In genomic region chr14:32093500-32094117, GRCm38 (mm10) we compare ENCODE assay signal across 18 mouse cellular contexts. TPM values are rescaled to one million over a fixed set of nuclear protein-coding genes. Genes with fewer than 3 reads are reported as not detected.
DNase-seq lines count a peak whose midpoint lies in the region; ATAC-seq and TF ChIP-seq lines count a peak whose summit lies in the region.
"Had no signal": no experiment of that assay in that cellular context is flagged by ENCODE, and none has a peak within 500 bp of the region (broad histone marks: within the 10 kb centered on the region; RNA-seq: fewer than 3 reads in every experiment).

No protein-coding gene starts in this region.

- no peak overlapping the region for H3K27ac ChIP-seq in forebrain, embryonic 11.5 days (ENCODE audit: low read depth, low read length)
- H3K27ac ChIP-seq in forebrain, postnatal 0 days (ENCODE audit: low read depth, low read length): no peak overlapping the region
- peak overlapping the region; percentile 81 for H3K27ac ChIP-seq in liver, postnatal 0 days (ENCODE audit: low read depth)
- H3K27ac ChIP-seq: hindbrain, embryonic 15.5 days had no signal

- TF ChIP-seq CTCF in forebrain, postnatal 0 days (IDR thresholded peaks at IDR 0.05; ENCODE audit: low read depth): no peak
- no peak for TF ChIP-seq CTCF in liver, postnatal 0 days (IDR thresholded peaks at IDR 0.05; ENCODE audit: low read depth)

- H3K27me3 ChIP-seq in forebrain, embryonic 11.5 days (ENCODE audit: control insufficient read depth, insufficient read depth, low read length): no peaks in the 10 kb centered on the region
- no peaks in the 10 kb centered on the region for H3K27me3 ChIP-seq in forebrain, postnatal 0 days (ENCODE audit: insufficient read depth, low read length)
- H3K27me3 ChIP-seq in liver, postnatal 0 days (ENCODE audit: insufficient read depth, low read length): no peaks in the 10 kb centered on the region
- H3K27me3 ChIP-seq: CH12.LX; hindbrain, embryonic 15.5 days had no signal

- no peaks in the 10 kb centered on the region for H3K9me3 ChIP-seq in forebrain, embryonic 11.5 days (ENCODE audit: control insufficient read depth, low read length)
- no peaks in the 10 kb centered on the region for H3K9me3 ChIP-seq in forebrain, postnatal 0 days (ENCODE audit: low read length)
- no peaks in the 10 kb centered on the region for H3K9me3 ChIP-seq in liver, postnatal 0 days (ENCODE audit: low read length)
- H3K9me3 ChIP-seq: hindbrain, embryonic 15.5 days had no signal

- no peak overlapping the region for H3K4me3 ChIP-seq in forebrain, embryonic 11.5 days (ENCODE audit: low read depth, low read length)
- no peak overlapping the region for H3K4me3 ChIP-seq in forebrain, postnatal 0 days (ENCODE audit: low read depth, low read length)
- H3K4me3 ChIP-seq in liver, postnatal 0 days (ENCODE audit: low read depth, low read length): no peak overlapping the region
- H3K4me3 ChIP-seq: hindbrain, embryonic 15.5 days had no signal

- H3K9ac ChIP-seq in forebrain, embryonic 11.5 days (ENCODE audit: low read length): no peak overlapping the region
- H3K9ac ChIP-seq in forebrain, postnatal 0 days: no peak overlapping the region
- peak overlapping the region; percentile 41 for H3K9ac ChIP-seq in liver, postnatal 0 days (replicated peaks)
- H3K9ac ChIP-seq: hindbrain, embryonic 15.5 days had no signal

- TF ChIP-seq EP300 in liver, postnatal 0 days (IDR thresholded peaks at IDR 0.05; ENCODE audit: low read depth): no peak

- DNase-seq in forebrain, embryonic 11.5 days (ENCODE audit: low spot score): peak; percentile 27
- no peak for DNase-seq in forebrain, postnatal 0 days
- DNase-seq in thymus, postnatal 25 days: peak; percentile 12
- no peak for DNase-seq in thymus, postnatal 4 days
- DNase-seq in liver, postnatal 0 days: no peak
- DNase-seq in frontal cortex, adult 2 months (ENCODE audit: extremely low spot score in 1 of 2, low spot score in 1 of 2): no peak
- no peak for DNase-seq in urinary bladder, postnatal 36 days (ENCODE audit: low spot score in 2 of 2)
- no peak for DNase-seq in embryo, embryonic 10.5 days (ENCODE audit: low spot score)
- DNase-seq: cerebellum, adult 11-12 months; gastrocnemius, postnatal 14 days; kidney, adult 9 months; lung, adult 2 months had no signal

- H3K4me1 ChIP-seq in forebrain, embryonic 11.5 days (replicated peaks; ENCODE audit: control insufficient read depth, insufficient read depth, low read length): no peaks in the 10 kb centered on the region
- no peaks in the 10 kb centered on the region for H3K4me1 ChIP-seq in forebrain, postnatal 0 days (ENCODE audit: insufficient read depth)
- H3K4me1 ChIP-seq in liver, postnatal 0 days (ENCODE audit: insufficient read depth): peaks cover 13% of the 10 kb centered on the region
- H3K4me1 ChIP-seq: hindbrain, embryonic 15.5 days had no signal

- WGBS in forebrain, embryonic 11.5 days: 92% methylated on average over 11 of the region's 11 CpGs
- WGBS in forebrain, postnatal 0 days: 94% methylated on average over 11 of the region's 11 CpGs
- WGBS in liver, postnatal 0 days (ENCODE audit: insufficient replicate concordance): 43% methylated on average over 11 of the region's 11 CpGs

- H3K36me3 ChIP-seq in forebrain, embryonic 11.5 days (ENCODE audit: control insufficient read depth, insufficient read depth, low read length): no peaks in the 10 kb centered on the region; the same call in 1 of the 2 replicates
- peaks cover 48% of the 10 kb centered on the region for H3K36me3 ChIP-seq in forebrain, postnatal 0 days (ENCODE audit: insufficient read depth)
- H3K36me3 ChIP-seq in liver, postnatal 0 days (replicated peaks; ENCODE audit: insufficient read depth, low read length): peaks cover 28% of the 10 kb centered on the region

- no peak for ATAC-seq in forebrain, embryonic 11.5 days (replicated peaks; ENCODE audit: low FRiP score)
- ATAC-seq in forebrain, postnatal 0 days: no peak
- peak; percentile 76 for ATAC-seq in liver, postnatal 0 days
- ATAC-seq: activated CD4-positive, CD25-positive, alpha-beta regulatory T cell, adult 4 months; forebrain, embryonic 16.5 days had no signal

- no peak overlapping the region for H3K4me2 ChIP-seq in forebrain, embryonic 11.5 days (ENCODE audit: low read depth, low read length, severe bottlenecking)
- no peak overlapping the region for H3K4me2 ChIP-seq in forebrain, postnatal 0 days (ENCODE audit: low read depth)
- H3K4me2 ChIP-seq in liver, postnatal 0 days (ENCODE audit: low read depth, low read length): peak overlapping the region; percentile 40
- H3K4me2 ChIP-seq: hindbrain, embryonic 15.5 days had no signal

RNA-seq across cellular contexts. Expression of gene Dph3, which starts 8.1 kb away (rescaled TPM):
- 97.7 and 99.9 TPM in 2 replicates for polyA plus RNA-seq in forebrain, embryonic 11.5 days (2014; fragmentation: Nextera tagmentation; extraction: Ambion mirVana)
- 54.3 and 54.7 TPM in 2 replicates for total RNA-seq in forebrain, postnatal 0 days (2014; rRNA removed)
- polyA plus RNA-seq in forebrain, postnatal 0 days (2015; fragmentation: Nextera tagmentation; extraction: Ambion mirVana): 68.0 and 76.4 TPM in 2 replicates
- 55.9 and 58.1 TPM in 2 replicates for polyA plus RNA-seq in liver, postnatal 0 days (2015; fragmentation: Nextera tagmentation; extraction: Ambion mirVana)
- polyA plus RNA-seq in frontal cortex, adult 2 months (2012; rRNA removed): 35.4 and 39.4 TPM in 2 replicates

RNA-seq across cellular contexts. Expression of gene Oxnad1, which starts 8.4 kb away (rescaled TPM):
- 20.2 and 20.7 TPM in 2 replicates for polyA plus RNA-seq in forebrain, embryonic 11.5 days (2014; fragmentation: Nextera tagmentation; extraction: Ambion mirVana)
- total RNA-seq in forebrain, postnatal 0 days (2014; rRNA removed): 26.2 and 36.5 TPM in 2 replicates
- 16.9 and 22.4 TPM in 2 replicates for polyA plus RNA-seq in forebrain, postnatal 0 days (2015; fragmentation: Nextera tagmentation; extraction: Ambion mirVana)
- 13.5 and 14.3 TPM in 2 replicates for polyA plus RNA-seq in liver, postnatal 0 days (2015; fragmentation: Nextera tagmentation; extraction: Ambion mirVana)
- polyA plus RNA-seq in frontal cortex, adult 2 months (2012; rRNA removed): 22.3 and 22.7 TPM in 2 replicates

RNA-seq across cellular contexts. Expression of gene Msmb, which starts 48.2 kb away (rescaled TPM):
- polyA plus RNA-seq in forebrain, embryonic 11.5 days (2014; fragmentation: Nextera tagmentation; extraction: Ambion mirVana): not detected in 2 replicates
- total RNA-seq in forebrain, postnatal 0 days (2014; rRNA removed): not detected in 2 replicates
- polyA plus RNA-seq in forebrain, postnatal 0 days (2015; fragmentation: Nextera tagmentation; extraction: Ambion mirVana): not detected in 2 replicates
- 0.22 and 0.44 TPM in 2 replicates for polyA plus RNA-seq in liver, postnatal 0 days (2015; fragmentation: Nextera tagmentation; extraction: Ambion mirVana)
- polyA plus RNA-seq in frontal cortex, adult 2 months (2012; rRNA removed): not detected in 2 replicates
- total RNA-seq: CH12.LX; gastrocnemius, postnatal 14 days; layer of hippocampus, adult 8-10 months; left cerebral cortex, postnatal 36 days had no signal
- polyA plus RNA-seq: forebrain, embryonic 16.5 days; hindbrain, embryonic 15.5 days; lung, adult 2 months had no signal

Comparison
In these comparisons a context has a peak if more than half of its experiments do, and no peak if none do; other contexts are left out.
1. DNase-seq: peak in forebrain, embryonic 11.5 days (single experiment) and thymus, postnatal 25 days (single experiment); none in forebrain, postnatal 0 days (single experiment), thymus, postnatal 4 days (single experiment), liver, postnatal 0 days (single experiment), frontal cortex, adult 2 months (0 of 2), urinary bladder, postnatal 36 days (0 of 2) and embryo, embryonic 10.5 days (single experiment).